In the genomic region with DNA sequence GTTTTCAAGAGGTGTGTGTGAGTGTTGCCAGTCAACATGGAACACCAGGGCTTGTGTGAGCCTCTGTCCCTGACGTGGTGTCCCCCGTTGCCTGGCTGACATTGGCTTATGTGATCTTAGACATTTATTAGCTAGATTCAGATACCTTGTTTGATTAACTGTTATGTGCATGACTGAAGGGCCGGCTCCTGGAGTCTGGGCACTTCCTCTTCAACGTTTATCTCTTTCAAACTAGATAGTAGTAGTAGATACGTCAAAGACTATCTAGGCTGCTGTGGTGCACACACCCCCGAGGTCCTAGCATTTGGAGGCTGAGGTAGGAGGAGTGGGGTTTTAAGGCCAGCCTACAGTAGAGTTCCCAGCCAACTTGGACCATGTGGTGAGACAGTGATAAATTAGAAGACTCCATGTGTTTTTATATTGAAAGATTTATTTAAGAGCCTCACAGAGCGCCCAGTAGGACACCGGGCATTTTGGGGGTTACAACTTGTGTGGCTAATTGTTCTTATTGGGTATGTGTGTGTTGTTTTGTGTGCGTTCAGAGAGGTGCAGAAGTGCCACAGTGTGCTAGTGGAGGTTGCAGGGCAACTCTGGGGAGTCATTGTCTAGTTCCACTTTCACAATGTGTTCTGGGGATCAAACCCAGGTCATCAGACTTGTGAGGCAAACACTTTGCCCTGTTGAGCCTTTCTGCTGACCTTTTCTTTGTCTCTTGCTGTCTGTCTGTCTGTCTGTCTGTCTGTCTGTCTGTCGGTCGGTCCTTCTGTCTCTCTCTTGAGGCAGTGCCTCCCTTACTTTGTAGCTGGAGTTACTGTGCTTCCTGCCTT, we compare ENCODE assay signal across 8 mouse cellular contexts. TPM values are rescaled to one million over a fixed set of nuclear protein-coding genes. Genes with fewer than 3 reads are reported as not detected.
DNase-seq lines count a peak whose midpoint lies in the region; ATAC-seq and TF ChIP-seq lines count a peak whose summit lies in the region.

No protein-coding gene starts in this region.

- TF ChIP-seq POLR2A in cortical plate, adult 2 months (IDR thresholded peaks at IDR 0.05; ENCODE audit: extremely low read depth, insufficient read depth, low read length) = no peak

- intact Hi-C loops in heart, postnatal 36 days (cut with DNase I) = no loop called here
- intact Hi-C loops in left cerebral cortex, postnatal 4 days (cut with DNase I) = no loop called here

- DNase-seq in heart, postnatal 36 days = no peak
- peak; percentile 39 for DNase-seq in induced T-regulatory cell, adult 2 months (ENCODE audit: low read depth)
- DNase-seq in ovary, postnatal 10 days (ENCODE audit: low spot score) = no peak
- no peak for DNase-seq in left cerebral cortex, postnatal 4 days

- peaks cover 33% of the 10 kb centered on the region for H3K4me1 ChIP-seq in heart, embryonic 13.5 days
- H3K4me1 ChIP-seq in cortical plate, adult 2 months (ENCODE audit: control insufficient read depth, insufficient read depth, low read length) = peaks cover 5% of the 10 kb centered on the region; the same call in 1 of the 2 replicates
- peaks cover 27% of the 10 kb centered on the region for H3K4me1 ChIP-seq in midbrain, embryonic 15.5 days

- H3K27ac ChIP-seq in heart, embryonic 13.5 days (replicated peaks) = 0 out of 2 replicates have a peak overlapping the region, but pooled peaks have one; percentile 87
- H3K27ac ChIP-seq in cortical plate, adult 2 months (ENCODE audit: insufficient read depth, low read length) = no peak overlapping the region
- H3K27ac ChIP-seq in midbrain, embryonic 15.5 days = no peak overlapping the region

- ATAC-seq in heart, embryonic 13.5 days (ENCODE audit: extremely low read depth, insufficient number of reproducible peaks, low FRiP score, low TSS enrichment) = no peak
- ATAC-seq in midbrain, embryonic 15.5 days (replicated peaks) = no peak
- no peak for ATAC-seq in CD4-positive, CD25-positive, alpha-beta regulatory T cell, adult 4 months

- no peaks in the 10 kb centered on the region for H3K27me3 ChIP-seq in heart, embryonic 13.5 days (replicated peaks)
- H3K27me3 ChIP-seq in midbrain, embryonic 15.5 days (replicated peaks) = no peaks in the 10 kb centered on the region

- no peak for TF ChIP-seq CTCF in cortical plate, adult 2 months (IDR thresholded peaks at IDR 0.05; ENCODE audit: extremely low read depth, insufficient read depth, low read length)

- peak overlapping the region; percentile 96 for H3K4me3 ChIP-seq in heart, embryonic 13.5 days
- H3K4me3 ChIP-seq in cortical plate, adult 2 months (ENCODE audit: insufficient read depth, low read length) = peak overlapping the region; percentile 71
- H3K4me3 ChIP-seq in midbrain, embryonic 15.5 days = peak overlapping the region; percentile 81

- H3K36me3 ChIP-seq in heart, embryonic 13.5 days = peaks cover 16% of the 10 kb centered on the region
- H3K36me3 ChIP-seq in midbrain, embryonic 15.5 days (replicated peaks) = peaks cover 4% of the 10 kb centered on the region; the same call in 1 of the 2 replicates

- H3K4me2 ChIP-seq in heart, embryonic 13.5 days = peak overlapping the region; percentile 94
- peak overlapping the region; percentile 74 for H3K4me2 ChIP-seq in midbrain, embryonic 15.5 days

- H3K9ac ChIP-seq in heart, embryonic 13.5 days = peak overlapping the region; percentile 96
- H3K9ac ChIP-seq in midbrain, embryonic 15.5 days = peak overlapping the region; percentile 85

- no peaks in the 10 kb centered on the region for H3K9me3 ChIP-seq in heart, embryonic 13.5 days
- H3K9me3 ChIP-seq in midbrain, embryonic 15.5 days = no peaks in the 10 kb centered on the region

- 30% methylated on average over 11 of the region's 11 CpGs for WGBS in heart, embryonic 13.5 days
- WGBS in midbrain, embryonic 15.5 days = 60% methylated on average over 11 of the region's 11 CpGs

RNA-seq across cellular contexts. Expression of gene Uhrf1bp1, which starts 1.6 kb away (rescaled TPM):
- polyA plus RNA-seq in heart, embryonic 13.5 days (2015; fragmentation: Nextera tagmentation; extraction: Ambion mirVana) = 3.1 TPM in 2 replicates
- 10 to 100 TPM; 17.1 to 17.9 TPM for total RNA-seq in heart, postnatal 36 days (2021)
- 9.1 and 10.6 TPM in 2 replicates for polyA plus RNA-seq in cortical plate, adult 2 months (2012; rRNA removed)
- polyA plus RNA-seq in midbrain, embryonic 15.5 days (2015; fragmentation: Nextera tagmentation; extraction: Ambion mirVana) = 7.0 and 7.1 TPM in 2 replicates
- total RNA-seq in left cerebral cortex, postnatal 4 days (2021) = 10 to 100 TPM; 25.6 to 29.4 TPM
- 1 to 10 TPM in 1 of 2 experiments, under 1 TPM in 1; 0.65 to 1.3 TPM for polyA plus RNA-seq in CD4-positive, CD25-positive, alpha-beta regulatory T cell, adult 4 months (2017; shearing (Covaris generic))

RNA-seq across cellular contexts. Expression of gene Snrpc, which starts 19.9 kb away (rescaled TPM):
- 219 and 230 TPM in 2 replicates for polyA plus RNA-seq in heart, embryonic 13.5 days (2015; fragmentation: Nextera tagmentation; extraction: Ambion mirVana)
- total RNA-seq in heart, postnatal 36 days (2021) = 10 to 100 TPM; 56.8 to 57.4 TPM
- polyA plus RNA-seq in cortical plate, adult 2 months (2012; rRNA removed) = 57.6 and 69.2 TPM in 2 replicates
- 204 and 212 TPM in 2 replicates for polyA plus RNA-seq in midbrain, embryonic 15.5 days (2015; fragmentation: Nextera tagmentation; extraction: Ambion mirVana)
- 100 to 1,000 TPM in 1 of 2 experiments, 10 to 100 TPM in 1; 97.7 to 108 TPM for total RNA-seq in left cerebral cortex, postnatal 4 days (2021)
- polyA plus RNA-seq in CD4-positive, CD25-positive, alpha-beta regulatory T cell, adult 4 months (2017; shearing (Covaris generic)) = 10 to 100 TPM; 84.0 to 86.8 TPM

RNA-seq across cellular contexts. Expression of gene D17Wsu92e, which starts 37.4 kb away (rescaled TPM):
- 13.1 and 13.4 TPM in 2 replicates for polyA plus RNA-seq in heart, embryonic 13.5 days (2015; fragmentation: Nextera tagmentation; extraction: Ambion mirVana)
- 100 to 1,000 TPM; 135 to 140 TPM for total RNA-seq in heart, postnatal 36 days (2021)
- 196 and 207 TPM in 2 replicates for polyA plus RNA-seq in cortical plate, adult 2 months (2012; rRNA removed)
- polyA plus RNA-seq in midbrain, embryonic 15.5 days (2015; fragmentation: Nextera tagmentation; extraction: Ambion mirVana) = 10.9 and 11.4 TPM in 2 replicates
- 10 to 100 TPM; 90.2 to 90.3 TPM for total RNA-seq in left cerebral cortex, postnatal 4 days (2021)
- polyA plus RNA-seq in CD4-positive, CD25-positive, alpha-beta regulatory T cell, adult 4 months (2017; shearing (Covaris generic)) = 10 to 100 TPM; 14.6 to 14.9 TPM

RNA-seq across cellular contexts. Expression of gene Anks1, which starts 51.2 kb away (rescaled TPM):
- 7.7 and 8.2 TPM in 2 replicates for polyA plus RNA-seq in heart, embryonic 13.5 days (2015; fragmentation: Nextera tagmentation; extraction: Ambion mirVana)
- total RNA-seq in heart, postnatal 36 days (2021) = 10 to 100 TPM; 54.3 to 54.6 TPM
- polyA plus RNA-seq in cortical plate, adult 2 months (2012; rRNA removed) = 35.8 and 39.8 TPM in 2 replicates
- 68.2 and 71.9 TPM in 2 replicates for polyA plus RNA-seq in midbrain, embryonic 15.5 days (2015; fragmentation: Nextera tagmentation; extraction: Ambion mirVana)
- total RNA-seq in left cerebral cortex, postnatal 4 days (2021) = 10 to 100 TPM; 45.5 to 46.5 TPM
- 1 to 10 TPM; 3.7 to 4.7 TPM for polyA plus RNA-seq in CD4-positive, CD25-positive, alpha-beta regulatory T cell, adult 4 months (2017; shearing (Covaris generic))

RNA-seq across cellular contexts. Expression of gene Taf11, which starts 51.8 kb away (rescaled TPM):
- 44.1 and 46.1 TPM in 2 replicates for polyA plus RNA-seq in heart, embryonic 13.5 days (2015; fragmentation: Nextera tagmentation; extraction: Ambion mirVana)
- total RNA-seq in heart, postnatal 36 days (2021) = 10 to 100 TPM; 22.6 to 23.7 TPM
- polyA plus RNA-seq in cortical plate, adult 2 months (2012; rRNA removed) = 45.2 and 63.0 TPM in 2 replicates
- 58.1 and 63.1 TPM in 2 replicates for polyA plus RNA-seq in midbrain, embryonic 15.5 days (2015; fragmentation: Nextera tagmentation; extraction: Ambion mirVana)
- total RNA-seq in left cerebral cortex, postnatal 4 days (2021) = 10 to 100 TPM; 32.4 to 32.7 TPM
- polyA plus RNA-seq in CD4-positive, CD25-positive, alpha-beta regulatory T cell, adult 4 months (2017; shearing (Covaris generic)) = 10 to 100 TPM; 38.2 to 42.3 TPM

Comparison
In these comparisons a context has a peak if more than half of its experiments do, and no peak if none do; other contexts are left out.
1. RNA of gene D17Wsu92e, which starts 37.4 kb away (polyA plus RNA-seq): 196 to 207 TPM in cortical plate, adult 2 months; 14.6 to 14.9 TPM in CD4-positive, CD25-positive, alpha-beta regulatory T cell, adult 4 months, 13.1 to 13.4 TPM in heart, embryonic 13.5 days and 10.9 to 11.4 TPM in midbrain, embryonic 15.5 days; every median in the first group is over 10 times any median in the second.
2. Peak in every context shown above with its lines, with median percentiles within 50 percentile points of each other: H3K4me3 ChIP-seq.